Mouse (Mus musculus) olfactory bulb, adult 2 months (tissue): ENCODE measurements around the gene H2al1a. TPM values are rescaled to one million over a fixed set of nuclear protein-coding genes. Genes with fewer than 3 reads are reported as not detected.
"Not testable (repeated sequence)": the region's sequence is repeated elsewhere in the genome, so short reads cannot be mapped to it uniquely, and the experiment has no call there.

ENCODE experiments used
- H3K27ac ChIP-seq: fragments of 200-500 bp; 2 replicates; pipeline ENCODE4 v1.5.1; 2012; ENCODE audit warnings: low read depth, low read length; ENCODE audit not compliant: insufficient read depth
- H3K4me1 ChIP-seq: fragments of 200-500 bp; 2 replicates; pipeline ENCODE4 v1.6.1; 2012; ENCODE audit warnings: low read length; ENCODE audit not compliant: control insufficient read depth, insufficient read depth
- H3K4me3 ChIP-seq: fragments of 200-500 bp; 2 replicates; pipeline ENCODE4 v1.5.1; 2012; ENCODE audit warnings: mild to moderate bottlenecking, low read depth, low read length, moderate library complexity; ENCODE audit not compliant: insufficient read depth
- CTCF ChIP-seq: fragments of 200-500 bp; IDR thresholded peaks from 2 replicates; pipeline ENCODE4 v1.5.1; 2012; ENCODE audit warnings: low read depth, mild to moderate bottlenecking, low read length, moderate library complexity; ENCODE audit not compliant: insufficient read depth
- POLR2A ChIP-seq: fragments of 200-500 bp; IDR thresholded peaks from 2 replicates; pipeline ENCODE4 v1.6.1; 2012; ENCODE audit warnings: mild to moderate bottlenecking, low read depth, low read length, moderate library complexity; ENCODE audit not compliant: insufficient read depth
- WGBS: fragments of 180-500 bp; shearing (Covaris S2); methylation state at CpG from one replicate; pipeline ENCODE4 v1.1.7; 2018; 5-methylcytosine and 5-hydroxymethylcytosine counted together
- polyA plus RNA-seq: library from polyadenylated mRNA; stranded (reverse); fragments of >200 nt; gene quantifications from 2 replicates; pipeline ENCODE4 v1.2.4, GENCODE M21; 2012; ENCODE audit warnings: low replicate concordance; ENCODE audit not compliant: missing spikeins, insufficient read depth, insufficient read length

The H2al1a gene
- polyA plus RNA-seq, 1 experiment: not detected

DNA sequence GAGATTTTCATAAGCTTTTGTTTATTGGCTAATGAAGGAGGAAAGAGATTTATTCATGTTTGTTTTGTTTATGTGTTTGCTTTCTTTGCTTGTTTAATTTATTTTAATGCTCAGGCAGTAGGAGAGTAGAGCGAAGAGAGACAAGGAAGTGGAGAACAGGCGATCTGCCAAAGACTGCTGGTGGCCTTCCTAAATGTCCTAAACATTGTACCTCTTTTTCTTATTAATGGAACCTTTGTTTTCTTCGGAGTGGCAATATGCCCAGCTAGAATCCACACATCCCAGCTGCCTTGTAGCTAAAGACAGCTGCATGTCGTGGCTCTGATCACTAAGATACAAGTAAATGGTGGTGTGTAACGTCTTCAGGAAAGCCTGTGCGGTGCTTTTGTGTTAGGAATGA is 22.0 kb upstream of the H2al1a start:
- no peak overlapping the region for H3K4me3 ChIP-seq
- TF ChIP-seq CTCF (no peak), POLR2A (no peak)
- no peak overlapping the region for H3K27ac ChIP-seq
- 69% methylated on average over 6 of the region's 6 CpGs for WGBS
- no peaks in the 10 kb centered on the region for H3K4me1 ChIP-seq

GRCm38 (mm10) chrX:11280741-11281140 is 18.3 kb upstream of the H2al1a start:
- Histone ChIP-seq H3K4me1 (no peaks in the 10 kb centered on the region), H3K27ac (no peak overlapping the region), H3K4me3 (no peak overlapping the region)
- TF ChIP-seq CTCF (no peak), POLR2A (no peak)
- 78% methylated on average over 2 of the region's 2 CpGs for WGBS

- H3K27ac ChIP-seq: no peak overlapping the region
- WGBS: 67% methylated on average over 14 of the region's 14 CpGs
- TF ChIP-seq CTCF (no peak), POLR2A (no peak)
Measured at GRCm38 (mm10) chrX:11288306-11288882, 10.7 kb upstream of the H2al1a start.

DNA sequence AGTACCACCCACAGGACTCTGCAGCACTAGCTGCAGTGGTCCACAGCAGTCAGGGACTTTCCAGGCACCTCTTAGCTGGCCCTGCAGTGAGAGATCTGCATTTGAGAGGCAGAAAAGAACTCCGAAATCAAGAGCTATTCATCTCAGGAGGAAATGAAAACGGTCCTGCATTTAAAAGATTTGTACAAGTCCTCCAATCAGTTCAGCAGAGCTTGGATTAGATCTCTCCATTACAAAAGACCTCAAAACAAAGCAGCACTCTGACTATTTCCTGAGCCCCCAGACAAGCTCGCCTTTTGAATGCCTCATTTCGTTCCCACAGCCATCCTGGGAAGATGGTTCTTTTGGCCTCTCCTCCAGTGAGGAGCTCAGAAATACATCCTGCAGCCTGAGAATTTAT is 9.8 kb upstream of the H2al1a start:
- TF ChIP-seq CTCF (no peak), POLR2A (no peak)
- WGBS: 63% methylated on average over 4 of the region's 4 CpGs
- H3K27ac ChIP-seq: no peak overlapping the region

More at GRCm38 (mm10) chrX:11288306-11288882, 10.7 kb upstream of the H2al1a start:
- H3K4me1 ChIP-seq: no peaks in the 10 kb centered on the region
- no peak overlapping the region for H3K4me3 ChIP-seq

DNA sequence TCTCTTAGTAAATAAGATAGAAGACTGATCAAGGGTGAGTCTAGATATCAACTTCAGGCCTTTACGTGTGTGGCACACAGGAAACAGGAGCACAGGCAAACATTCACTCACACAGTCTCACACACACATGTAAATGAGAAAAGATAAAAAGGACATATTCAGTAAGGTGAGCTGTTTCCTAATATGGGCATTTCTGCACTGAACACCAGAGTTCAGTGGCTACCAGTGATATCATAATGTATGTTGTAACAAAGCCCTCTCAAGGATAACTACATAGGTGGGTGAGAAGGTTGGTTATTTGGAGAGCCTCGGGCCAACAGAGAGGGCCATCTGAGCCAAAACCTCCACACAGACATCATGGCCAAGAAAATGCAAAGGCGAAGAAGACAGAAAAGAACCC is 3.1 kb downstream of the H2al1a start, which contains the start of gene H2al1b:
H2al1b (plus strand) TSS at position 301 of the 400 bp plus-strand sequence.
- H3K27ac ChIP-seq, H3K4me3 ChIP-seq, H3K4me1 ChIP-seq: not testable (repeated sequence)
- 100% methylated on average over 1 of the region's 3 CpGs for WGBS

More for the DNA sequence above, 9.8 kb upstream of the H2al1a start:
- Histone ChIP-seq H3K4me3 (no peak overlapping the region), H3K4me1 (no peaks in the 10 kb centered on the region)

GRCm38 (mm10) chrX:11305355-11305754 is 6.3 kb downstream of the H2al1a start, which contains the start of gene H2al1c:
H2al1c (plus strand) TSS chrX:11305655.
- not testable (repeated sequence) for H3K4me3 ChIP-seq, H3K27ac ChIP-seq, H3K4me1 ChIP-seq
- WGBS: 100% methylated on average over 1 of the region's 6 CpGs

GRCm38 (mm10) chrX:11308524-11308923 is 9.5 kb downstream of the H2al1a start, which contains the start of gene H2al1d:
H2al1d (plus strand) TSS chrX:11308824.
- H3K4me3 ChIP-seq, H3K27ac ChIP-seq, H3K4me1 ChIP-seq: not testable (repeated sequence)
- WGBS: no CpG with 5 or more reads among the region's 6 CpGs

- H3K27ac ChIP-seq, H3K4me1 ChIP-seq, H3K4me3 ChIP-seq: not testable (repeated sequence)
- WGBS: no CpG with 5 or more reads among the region's 3 CpGs
Measured at GRCm38 (mm10) chrX:11311634-11312033, 12.6 kb downstream of the H2al1a start, which contains the start of gene H2al1e. H2al1e (plus strand) TSS chrX:11311934.

- H3K4me1 ChIP-seq, H3K27ac ChIP-seq, H3K4me3 ChIP-seq: not testable (repeated sequence)
- WGBS: no CpG with 5 or more reads among the region's 6 CpGs
Measured at GRCm38 (mm10) chrX:11314858-11315257, 15.8 kb downstream of the H2al1a start, which contains the start of gene H2al1f. H2al1f (plus strand) TSS chrX:11315158.

- H3K27ac ChIP-seq, H3K4me3 ChIP-seq, H3K4me1 ChIP-seq: not testable (repeated sequence)
- WGBS: no CpG with 5 or more reads among the region's 3 CpGs
Measured at GRCm38 (mm10) chrX:11317956-11318355, 18.9 kb downstream of the H2al1a start, which contains the start of gene H2al1g. H2al1g (plus strand) TSS chrX:11318256.

GRCm38 (mm10) chrX:11321192-11321591 is 22.1 kb downstream of the H2al1a start, which contains the start of gene H2al1h:
H2al1h (plus strand) TSS chrX:11321492.
- H3K4me1 ChIP-seq, H3K27ac ChIP-seq, H3K4me3 ChIP-seq: not testable (repeated sequence)
- no CpG with 5 or more reads among the region's 6 CpGs for WGBS

GRCm38 (mm10) chrX:11324359-11324758 is 25.3 kb downstream of the H2al1a start, which contains the start of gene H2al1i:
H2al1i (plus strand) TSS chrX:11324659.
- not testable (repeated sequence) for H3K4me1 ChIP-seq

DNA sequence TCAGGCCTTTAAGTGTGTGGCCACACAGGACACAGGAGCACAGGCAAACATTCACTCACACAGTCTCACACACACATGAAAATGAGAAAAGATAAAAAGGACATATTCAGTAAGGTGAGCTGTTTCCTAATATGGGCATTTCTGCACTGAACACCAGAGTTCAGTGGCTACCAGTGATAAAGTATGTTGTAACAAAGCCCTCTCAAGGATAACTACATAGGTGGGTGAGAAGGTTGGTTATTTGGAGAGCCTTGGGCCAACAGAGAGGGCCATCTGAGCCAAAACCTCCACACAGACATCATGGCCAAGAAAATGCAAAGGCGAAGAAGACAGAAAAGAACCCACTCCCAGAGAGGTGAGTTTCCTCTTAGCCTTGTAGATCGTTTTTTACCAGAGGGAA is 28.5 kb downstream of the H2al1a start, which contains the start of gene H2al1j:
H2al1j (plus strand) TSS at position 301 of the 400 bp plus-strand sequence.
- not testable (repeated sequence) for H3K27ac ChIP-seq, H3K4me1 ChIP-seq, H3K4me3 ChIP-seq
- 88% methylated on average over 2 of the region's 2 CpGs for WGBS

More at GRCm38 (mm10) chrX:11324359-11324758, 25.3 kb downstream of the H2al1a start, which contains the start of gene H2al1i:
- not testable (repeated sequence) for H3K27ac ChIP-seq, H3K4me3 ChIP-seq
- WGBS: 92% methylated on average over 2 of the region's 5 CpGs
